ENCODE assay signal across 8 mouse cellular contexts in the genomic region with DNA sequence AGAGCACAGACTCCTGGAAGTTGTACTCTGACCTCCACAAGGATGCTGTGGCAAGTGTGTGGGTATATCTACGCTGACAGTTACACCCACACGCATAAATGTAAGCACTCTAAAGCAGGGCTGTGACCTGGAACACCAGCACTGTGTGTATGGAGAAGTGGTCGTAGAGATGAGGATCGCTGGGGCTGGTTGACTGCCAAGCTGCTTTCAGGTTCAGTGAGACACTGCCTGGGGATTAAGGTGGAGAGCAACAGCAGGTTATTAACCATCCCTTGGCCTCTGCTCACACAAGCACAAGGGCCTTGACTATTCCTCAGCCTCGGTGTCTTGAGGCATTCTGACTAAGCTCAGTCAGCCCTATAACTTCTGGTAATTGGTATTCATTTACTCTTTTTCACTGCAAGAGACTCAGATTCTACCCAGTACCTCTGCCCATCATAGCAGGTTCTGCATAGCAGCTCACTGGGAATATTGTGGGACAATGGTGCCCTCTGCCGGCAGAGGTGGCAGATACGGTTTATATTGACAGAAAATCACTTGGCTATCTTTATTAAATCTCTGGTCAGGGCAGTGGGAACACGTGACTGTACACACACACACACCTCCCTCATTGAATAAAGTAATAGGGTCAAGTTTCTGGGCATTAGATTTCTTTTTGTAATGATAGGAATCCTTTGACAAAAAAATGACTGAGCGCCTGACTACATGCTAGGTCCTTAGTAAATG. TPM values are rescaled to one million over a fixed set of nuclear protein-coding genes. Genes with fewer than 3 reads are reported as not detected.
A peak's percentile ranks its signal among the peaks of the same experiment; 100 is the strongest.
DNase-seq lines count a peak whose midpoint lies in the region; ATAC-seq and TF ChIP-seq lines count a peak whose summit lies in the region.

No protein-coding gene starts in this region.

- peak; percentile 72; the same call in 1 of the 2 replicates for TF ChIP-seq CTCF in spleen, adult 2 months (IDR thresholded peaks at IDR 0.05; ENCODE audit: extremely low read depth, insufficient read depth, insufficient read length, insufficient replicate concordance)

- no peak overlapping the region for H3K27ac ChIP-seq in kidney, embryonic 14.5 days (ENCODE audit: low read depth, low read length)
- H3K27ac ChIP-seq in forebrain, embryonic 16.5 days (ENCODE audit: low read length), result peak overlapping the region; percentile 4; the same call in 1 of the 2 replicates
- H3K27ac ChIP-seq in hindbrain, embryonic 14.5 days, result no peak overlapping the region
- no peak overlapping the region for H3K27ac ChIP-seq in midbrain, embryonic 15.5 days
- H3K27ac ChIP-seq in spleen, adult 2 months (ENCODE audit: insufficient read depth, low read length), result no peak overlapping the region

- H3K4me1 ChIP-seq in kidney, embryonic 14.5 days (ENCODE audit: control insufficient read depth, insufficient read depth, low read length), result peaks cover 5% of the 10 kb centered on the region; the same call in 1 of the 2 replicates
- peaks cover 16% of the 10 kb centered on the region for H3K4me1 ChIP-seq in forebrain, embryonic 16.5 days (replicated peaks; ENCODE audit: control insufficient read depth, insufficient read depth, low read length)
- H3K4me1 ChIP-seq in hindbrain, embryonic 14.5 days (replicated peaks; ENCODE audit: control insufficient read depth, insufficient read depth, low read length), result peaks cover 20% of the 10 kb centered on the region
- H3K4me1 ChIP-seq in midbrain, embryonic 15.5 days, result peaks cover 26% of the 10 kb centered on the region
- peaks cover 5% of the 10 kb centered on the region; the same call in 1 of the 2 replicates for H3K4me1 ChIP-seq in spleen, adult 2 months (ENCODE audit: control insufficient read depth, insufficient read depth, insufficient read length)

- H3K9ac ChIP-seq in kidney, embryonic 14.5 days (ENCODE audit: low read depth, low read length), result no peak overlapping the region
- no peak overlapping the region for H3K9ac ChIP-seq in forebrain, embryonic 16.5 days (replicated peaks; ENCODE audit: low read depth, low read length)
- no peak overlapping the region for H3K9ac ChIP-seq in hindbrain, embryonic 14.5 days
- no peak overlapping the region for H3K9ac ChIP-seq in midbrain, embryonic 15.5 days

- no peak for TF ChIP-seq POLR2A in spleen, adult 2 months (IDR thresholded peaks at IDR 0.05; ENCODE audit: low read depth, low read length)

- H3K36me3 ChIP-seq in kidney, embryonic 14.5 days (ENCODE audit: control insufficient read depth, insufficient read depth, low read length), result peaks cover 32% of the 10 kb centered on the region
- peaks cover 13% of the 10 kb centered on the region for H3K36me3 ChIP-seq in forebrain, embryonic 16.5 days (ENCODE audit: control insufficient read depth, insufficient read depth)
- H3K36me3 ChIP-seq in hindbrain, embryonic 14.5 days (replicated peaks; ENCODE audit: control insufficient read depth, insufficient read depth), result peaks cover 24% of the 10 kb centered on the region
- H3K36me3 ChIP-seq in midbrain, embryonic 15.5 days (replicated peaks), result peaks cover 15% of the 10 kb centered on the region
- H3K36me3 ChIP-seq in spleen, adult 2 months (ENCODE audit: control insufficient read depth, insufficient read depth, low read length), result peaks cover 12% of the 10 kb centered on the region

- no peak overlapping the region for H3K4me3 ChIP-seq in kidney, embryonic 14.5 days (ENCODE audit: low read length)
- H3K4me3 ChIP-seq in forebrain, embryonic 16.5 days (replicated peaks; ENCODE audit: low read length), result no peak overlapping the region
- no peak overlapping the region for H3K4me3 ChIP-seq in hindbrain, embryonic 14.5 days (replicated peaks; ENCODE audit: low read length)
- no peak overlapping the region for H3K4me3 ChIP-seq in midbrain, embryonic 15.5 days
- no peak overlapping the region for H3K4me3 ChIP-seq in spleen, adult 2 months (ENCODE audit: extremely low read depth, insufficient read depth, insufficient read length)

- H3K4me2 ChIP-seq in kidney, embryonic 14.5 days (replicated peaks; ENCODE audit: low read depth, low read length), result no peak overlapping the region
- H3K4me2 ChIP-seq in forebrain, embryonic 16.5 days (ENCODE audit: low read length), result no peak overlapping the region
- no peak overlapping the region for H3K4me2 ChIP-seq in hindbrain, embryonic 14.5 days (replicated peaks)
- no peak overlapping the region for H3K4me2 ChIP-seq in midbrain, embryonic 15.5 days

- no peak for ATAC-seq in kidney, embryonic 14.5 days (ENCODE audit: low FRiP score, low TSS enrichment)
- ATAC-seq in forebrain, embryonic 16.5 days, result peak; percentile 7
- peak; percentile 4; the same call in 1 of the 2 replicates for ATAC-seq in hindbrain, embryonic 14.5 days (ENCODE audit: low FRiP score)
- 0 out of 2 replicates have a peak, but pooled peaks have one; percentile 5 for ATAC-seq in midbrain, embryonic 15.5 days (replicated peaks)

- H3K27me3 ChIP-seq in kidney, embryonic 14.5 days (ENCODE audit: control insufficient read depth, insufficient read depth, low read length), result no peaks in the 10 kb centered on the region
- no peaks in the 10 kb centered on the region for H3K27me3 ChIP-seq in forebrain, embryonic 16.5 days (replicated peaks; ENCODE audit: control insufficient read depth, insufficient read depth, low read length)
- no peaks in the 10 kb centered on the region for H3K27me3 ChIP-seq in hindbrain, embryonic 14.5 days (ENCODE audit: control insufficient read depth, insufficient read depth, low read length)
- no peaks in the 10 kb centered on the region for H3K27me3 ChIP-seq in midbrain, embryonic 15.5 days (replicated peaks)
- H3K27me3 ChIP-seq in spleen, adult 2 months (ENCODE audit: control insufficient read depth, insufficient read depth, low read length), result no peaks in the 10 kb centered on the region

- WGBS in kidney, embryonic 14.5 days, result 32% methylated on average over 9 of the region's 9 CpGs
- 35% methylated on average over 9 of the region's 9 CpGs for WGBS in forebrain, embryonic 16.5 days
- 35% methylated on average over 9 of the region's 9 CpGs for WGBS in hindbrain, embryonic 14.5 days
- WGBS in midbrain, embryonic 15.5 days, result 35% methylated on average over 9 of the region's 9 CpGs
- 33% methylated on average over 9 of the region's 9 CpGs for WGBS in spleen, adult 2 months

- H3K9me3 ChIP-seq in kidney, embryonic 14.5 days (ENCODE audit: control insufficient read depth, low read length), result no peaks in the 10 kb centered on the region
- H3K9me3 ChIP-seq in forebrain, embryonic 16.5 days (ENCODE audit: control insufficient read depth, low read length), result no peaks in the 10 kb centered on the region
- no peaks in the 10 kb centered on the region for H3K9me3 ChIP-seq in hindbrain, embryonic 14.5 days (ENCODE audit: control insufficient read depth, low read length)
- no peaks in the 10 kb centered on the region for H3K9me3 ChIP-seq in midbrain, embryonic 15.5 days

- intact Hi-C loops in left cerebral cortex, postnatal 10 days (cut with DNase I), result loop anchor here (2.0 to 5.0 kb wide), 3 partner anchors 43 to 97 kb away; a partner anchor contains a TSS

- DNase-seq in kidney, adult 18-20 months, result peak; percentile 88
- peak; percentile 77 for DNase-seq in cerebellum, adult 11-12 months
- DNase-seq in hindbrain, embryonic 14.5 days (ENCODE audit: low spot score), result peak; percentile 86
- DNase-seq in left cerebral cortex, postnatal 10 days (ENCODE audit: extremely low spot score in 1 of 2, low spot score in 2 of 2), result peak; percentile 77 to 85
- peak; percentile 66 to 83 for DNase-seq in spleen, adult 2 months (ENCODE audit: low read depth in 1 of 2, low spot score in 2 of 2)

RNA-seq across cellular contexts. Expression of a gene that starts 1.9 kb away (rescaled TPM):
- 55.7 and 76.0 TPM in 2 replicates for polyA plus RNA-seq in kidney, embryonic 14.5 days (2014; fragmentation: Nextera tagmentation; extraction: Ambion mirVana)
- 48.4 and 53.8 TPM in 2 replicates for polyA plus RNA-seq in forebrain, embryonic 16.5 days (2015; fragmentation: Nextera tagmentation; extraction: Ambion mirVana)
- polyA plus RNA-seq in hindbrain, embryonic 14.5 days (2014; fragmentation: Nextera tagmentation; extraction: Ambion mirVana), result 39.3 and 39.7 TPM in 2 replicates
- total RNA-seq in left cerebral cortex, postnatal 10 days (2021), result 10 to 100 TPM; 33.2 to 35.1 TPM
- polyA plus RNA-seq in midbrain, embryonic 15.5 days (2015; fragmentation: Nextera tagmentation; extraction: Ambion mirVana), result 59.0 and 59.3 TPM in 2 replicates
- 38.7 and 63.6 TPM in 2 replicates for polyA plus RNA-seq in spleen, adult 2 months (2012; rRNA removed)

RNA-seq across cellular contexts. Expression of a gene that starts 15.0 kb away (rescaled TPM):
- 47.8 and 66.1 TPM in 2 replicates for polyA plus RNA-seq in kidney, embryonic 14.5 days (2014; fragmentation: Nextera tagmentation; extraction: Ambion mirVana)
- polyA plus RNA-seq in forebrain, embryonic 16.5 days (2015; fragmentation: Nextera tagmentation; extraction: Ambion mirVana), result 76.1 and 82.5 TPM in 2 replicates
- 58.3 and 60.7 TPM in 2 replicates for polyA plus RNA-seq in hindbrain, embryonic 14.5 days (2014; fragmentation: Nextera tagmentation; extraction: Ambion mirVana)
- 10 to 100 TPM; 60.1 to 66.9 TPM for total RNA-seq in left cerebral cortex, postnatal 10 days (2021)
- polyA plus RNA-seq in midbrain, embryonic 15.5 days (2015; fragmentation: Nextera tagmentation; extraction: Ambion mirVana), result 71.5 and 74.9 TPM in 2 replicates
- 223 and 245 TPM in 2 replicates for polyA plus RNA-seq in spleen, adult 2 months (2012; rRNA removed)

RNA-seq across cellular contexts. Expression of a gene that starts 42.1 kb away (rescaled TPM):
- 122 and 235 TPM in 2 replicates for polyA plus RNA-seq in kidney, embryonic 14.5 days (2014; fragmentation: Nextera tagmentation; extraction: Ambion mirVana)
- 309 and 325 TPM in 2 replicates for polyA plus RNA-seq in forebrain, embryonic 16.5 days (2015; fragmentation: Nextera tagmentation; extraction: Ambion mirVana)
- polyA plus RNA-seq in hindbrain, embryonic 14.5 days (2014; fragmentation: Nextera tagmentation; extraction: Ambion mirVana), result 188 and 201 TPM in 2 replicates
- 10 to 100 TPM; 88.4 to 89.2 TPM for total RNA-seq in left cerebral cortex, postnatal 10 days (2021)
- 246 and 256 TPM in 2 replicates for polyA plus RNA-seq in midbrain, embryonic 15.5 days (2015; fragmentation: Nextera tagmentation; extraction: Ambion mirVana)
- polyA plus RNA-seq in spleen, adult 2 months (2012; rRNA removed), result 54.2 and 59.6 TPM in 2 replicates
